Mouse (Mus musculus) ES-Bruce4 (cell line): ENCODE data around the gene Kirrel.

ENCODE experiments used
- CTCF ChIP-seq: IDR thresholded peaks from one replicate; pipeline ENCODE4 v1.8.1; 2011; ENCODE audit warnings: low read depth, low read length
- EP300 ChIP-seq: IDR thresholded peaks from 2 replicates; pipeline ENCODE4 v1.6.1; 2011; ENCODE audit warnings: low read depth, low read length; ENCODE audit not compliant: insufficient read depth

GRCm38 (mm10) chr3:87097969-87098946 is 76.3 kb downstream of the Kirrel start:
- TF ChIP-seq CTCF: no peak
- no peak for TF ChIP-seq EP300
